Mouse (Mus musculus) lung, postnatal 0 days (tissue): Measurements from ENCODE around the gene Aebp1.

Experiments used
- CTCF ChIP-seq: IDR thresholded peaks from 2 replicates; pipeline ENCODE4 v1.5.1; 2016; ENCODE audit warnings: antibody characterized with exemption, mild to moderate bottlenecking
- EP300 ChIP-seq: IDR thresholded peaks from 2 replicates; pipeline ENCODE4 v1.6.1; 2016; ENCODE audit warnings: antibody characterized with exemption, mild to moderate bottlenecking, control low read depth

DNA sequence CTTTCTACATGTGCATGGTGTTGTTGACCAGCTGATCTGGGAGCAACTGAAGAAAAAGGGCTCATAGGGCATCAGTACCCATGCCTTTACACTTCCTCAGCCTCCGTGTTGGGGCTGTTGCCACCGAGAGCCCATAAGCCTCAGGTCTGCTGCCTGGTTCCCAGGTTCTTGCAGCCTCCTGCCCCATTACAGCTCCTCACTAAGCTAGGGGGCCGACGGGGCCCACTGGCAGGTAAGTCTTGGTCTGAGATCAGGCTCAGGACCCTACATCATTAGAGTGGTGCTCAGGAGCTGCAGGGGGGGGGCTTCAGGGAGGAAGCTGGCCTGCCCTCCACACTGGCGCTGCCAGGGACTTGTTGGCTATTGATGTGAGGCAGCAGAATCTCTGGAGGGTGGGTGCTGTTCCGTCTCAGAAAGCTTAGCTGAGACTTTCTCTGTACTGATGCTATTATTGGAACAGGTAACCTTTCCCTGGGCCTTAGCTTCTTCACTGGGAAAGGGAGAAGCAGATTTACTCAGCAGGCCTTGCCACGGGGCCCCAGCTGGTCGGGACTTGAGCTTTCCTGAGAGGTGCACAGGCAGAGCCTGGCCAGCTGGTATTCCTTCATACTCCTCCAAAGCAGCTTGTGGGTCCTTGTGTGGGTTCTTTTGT lies 5.1 kb upstream of the Aebp1 start:
- TF ChIP-seq CTCF (no peak), EP300 (no peak)
